Mouse (Mus musculus): ENCODE results near the gene Cacul1. TPM values are rescaled to one million over a fixed set of nuclear protein-coding genes. Genes with fewer than 3 reads are reported as not detected.

Cacul1 gene
- polyA plus RNA-seq, 1 experiment = 84.8 TPM

GRCm38 (mm10) chr19:60576741-60577140 lies 4.1 kb downstream of the Cacul1 start:
- no peak for TF ChIP-seq CTCF (IDR thresholded peaks at IDR 0.05; ENCODE audit: control insufficient read depth, insufficient read depth, insufficient replicate concordance, low read depth, low read length)
- no peak for TF ChIP-seq POLR2A (IDR thresholded peaks at IDR 0.05; ENCODE audit: control insufficient read depth, low read depth, low read length)
- Histone ChIP-seq H3K4me3 (ENCODE audit: control insufficient read depth, low read depth, low read length) (peak overlapping the region; percentile 54), H3K36me3 (ENCODE audit: control insufficient read depth, insufficient read depth, low read length) (no peaks in the 10 kb centered on the region), H3K4me1 (ENCODE audit: control insufficient read depth, insufficient read depth, low read length) (peaks cover 6% of the 10 kb centered on the region), H3K27ac (ENCODE audit: control insufficient read depth, insufficient read depth, low read depth, low read length) (no peak overlapping the region), H3K27me3 (ENCODE audit: control insufficient read depth, insufficient read depth, low read length) (no peaks in the 10 kb centered on the region)

DNA sequence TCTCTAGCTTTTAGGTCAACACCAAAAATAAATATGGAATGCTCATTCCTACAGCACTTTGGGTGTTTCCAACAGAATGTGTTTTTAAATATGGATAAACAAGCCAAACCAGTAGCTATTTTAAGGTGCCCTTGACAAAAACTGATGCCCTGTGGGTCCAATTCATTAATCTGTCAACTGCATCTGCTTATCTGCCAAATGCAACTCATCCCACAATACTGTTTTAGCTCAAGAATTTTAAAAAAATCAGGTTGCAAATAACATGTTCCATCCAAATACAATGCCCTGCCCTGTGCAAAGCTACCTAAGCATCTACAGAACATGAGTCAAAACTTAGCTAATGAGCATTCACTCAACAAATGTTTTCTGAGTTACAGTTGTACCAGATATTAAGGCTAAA lies 20.3 kb downstream of the Cacul1 start:
- Histone ChIP-seq H3K4me3 (ENCODE audit: control insufficient read depth, low read depth, low read length) (no peak overlapping the region), H3K27ac (ENCODE audit: control insufficient read depth, insufficient read depth, low read depth, low read length) (no peak overlapping the region), H3K27me3 (ENCODE audit: control insufficient read depth, insufficient read depth, low read length) (no peaks in the 10 kb centered on the region), H3K4me1 (ENCODE audit: control insufficient read depth, insufficient read depth, low read length) (no peaks in the 10 kb centered on the region), H3K36me3 (ENCODE audit: control insufficient read depth, insufficient read depth, low read length) (no peaks in the 10 kb centered on the region)
- TF ChIP-seq POLR2A (IDR thresholded peaks at IDR 0.05; ENCODE audit: control insufficient read depth, low read depth, low read length) (no peak), CTCF (IDR thresholded peaks at IDR 0.05; ENCODE audit: control insufficient read depth, insufficient read depth, insufficient replicate concordance, low read depth, low read length) (no peak)

GRCm38 (mm10) chr19:60554866-60555438 lies 25.9 kb downstream of the Cacul1 start:
- no peak overlapping the region for H3K4me3 ChIP-seq (ENCODE audit: control insufficient read depth, low read depth, low read length)
- no peak for TF ChIP-seq CTCF (IDR thresholded peaks at IDR 0.05; ENCODE audit: control insufficient read depth, insufficient read depth, insufficient replicate concordance, low read depth, low read length)
- TF ChIP-seq POLR2A (IDR thresholded peaks at IDR 0.05; ENCODE audit: control insufficient read depth, low read depth, low read length) = no peak
- no peaks in the 10 kb centered on the region for H3K36me3 ChIP-seq (ENCODE audit: control insufficient read depth, insufficient read depth, low read length)

GRCm38 (mm10) chr19:60553501-60553900 lies 27.3 kb downstream of the Cacul1 start:
- TF ChIP-seq CTCF (IDR thresholded peaks at IDR 0.05; ENCODE audit: control insufficient read depth, insufficient read depth, insufficient replicate concordance, low read depth, low read length) (no peak), POLR2A (IDR thresholded peaks at IDR 0.05; ENCODE audit: control insufficient read depth, low read depth, low read length) (no peak)
- Histone ChIP-seq H3K36me3 (ENCODE audit: control insufficient read depth, insufficient read depth, low read length) (no peaks in the 10 kb centered on the region), H3K4me3 (ENCODE audit: control insufficient read depth, low read depth, low read length) (no peak overlapping the region), H3K27ac (ENCODE audit: control insufficient read depth, insufficient read depth, low read depth, low read length) (no peak overlapping the region), H3K4me1 (ENCODE audit: control insufficient read depth, insufficient read depth, low read length) (no peaks in the 10 kb centered on the region), H3K27me3 (ENCODE audit: control insufficient read depth, insufficient read depth, low read length) (no peaks in the 10 kb centered on the region)

More at GRCm38 (mm10) chr19:60554866-60555438, 25.9 kb downstream of the Cacul1 start:
- Histone ChIP-seq H3K27me3 (ENCODE audit: control insufficient read depth, insufficient read depth, low read length) (no peaks in the 10 kb centered on the region), H3K4me1 (ENCODE audit: control insufficient read depth, insufficient read depth, low read length) (no peaks in the 10 kb centered on the region), H3K27ac (ENCODE audit: control insufficient read depth, insufficient read depth, low read depth, low read length) (no peak overlapping the region)

GRCm38 (mm10) chr19:60543302-60543701 lies 37.5 kb downstream of the Cacul1 start:
- Histone ChIP-seq H3K4me3 (ENCODE audit: control insufficient read depth, low read depth, low read length) (no peak overlapping the region), H3K36me3 (ENCODE audit: control insufficient read depth, insufficient read depth, low read length) (no peaks in the 10 kb centered on the region), H3K27me3 (ENCODE audit: control insufficient read depth, insufficient read depth, low read length) (no peaks in the 10 kb centered on the region), H3K27ac (ENCODE audit: control insufficient read depth, insufficient read depth, low read depth, low read length) (no peak overlapping the region), H3K4me1 (ENCODE audit: control insufficient read depth, insufficient read depth, low read length) (no peaks in the 10 kb centered on the region)
- TF ChIP-seq CTCF (IDR thresholded peaks at IDR 0.05; ENCODE audit: control insufficient read depth, insufficient read depth, insufficient replicate concordance, low read depth, low read length) (no peak), POLR2A (IDR thresholded peaks at IDR 0.05; ENCODE audit: control insufficient read depth, low read depth, low read length) (no peak)

DNA sequence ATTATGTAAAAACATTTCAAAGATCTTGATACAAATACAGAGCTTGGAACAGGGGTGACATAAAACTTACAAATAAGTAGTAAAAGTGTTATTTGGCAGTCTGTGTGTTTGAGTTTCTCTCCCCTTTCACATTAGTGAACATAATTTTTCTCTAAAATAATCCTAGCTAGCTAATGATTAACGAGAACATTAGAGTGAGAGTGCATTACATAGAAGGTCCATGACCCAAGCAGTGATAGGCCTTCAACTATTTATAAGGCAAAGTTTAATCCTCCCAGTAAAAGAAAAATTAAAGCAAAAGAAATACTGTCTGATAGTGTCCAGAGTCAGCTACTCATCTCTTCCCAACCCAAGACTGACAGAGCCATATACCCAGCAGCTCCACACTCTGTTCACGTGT lies 48.9 kb downstream of the Cacul1 start:
- Histone ChIP-seq H3K4me1 (ENCODE audit: control insufficient read depth, insufficient read depth, low read length) (no peaks in the 10 kb centered on the region), H3K4me3 (ENCODE audit: control insufficient read depth, low read depth, low read length) (no peak overlapping the region), H3K36me3 (ENCODE audit: control insufficient read depth, insufficient read depth, low read length) (no peaks in the 10 kb centered on the region; the same call in 1 of the 2 replicates), H3K27ac (ENCODE audit: control insufficient read depth, insufficient read depth, low read depth, low read length) (no peak overlapping the region), H3K27me3 (ENCODE audit: control insufficient read depth, insufficient read depth, low read length) (no peaks in the 10 kb centered on the region)
- TF ChIP-seq POLR2A (IDR thresholded peaks at IDR 0.05; ENCODE audit: control insufficient read depth, low read depth, low read length) = no peak
- no peak for TF ChIP-seq CTCF (IDR thresholded peaks at IDR 0.05; ENCODE audit: control insufficient read depth, insufficient read depth, insufficient replicate concordance, low read depth, low read length)

DNA sequence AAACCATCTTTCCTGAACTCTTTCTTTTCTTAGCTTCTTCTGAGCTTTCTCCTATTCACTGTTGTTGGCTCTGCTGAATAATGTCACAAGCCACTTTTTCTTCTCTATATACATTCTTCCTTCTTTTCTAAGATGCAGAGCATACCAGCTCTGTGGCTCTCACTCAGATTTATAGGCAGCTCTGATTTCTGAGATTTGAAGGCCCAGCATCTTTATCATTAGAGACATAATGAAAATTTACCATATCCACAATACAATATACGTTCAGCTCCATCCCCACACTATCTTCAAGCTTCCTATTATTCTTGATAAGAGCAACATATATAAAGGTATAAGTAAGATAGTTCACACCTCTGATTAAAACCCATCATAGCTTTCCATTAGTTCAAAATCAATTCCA lies 50.7 kb downstream of the Cacul1 start:
- Histone ChIP-seq H3K27ac (ENCODE audit: control insufficient read depth, insufficient read depth, low read depth, low read length) (no peak overlapping the region), H3K4me3 (ENCODE audit: control insufficient read depth, low read depth, low read length) (no peak overlapping the region), H3K36me3 (ENCODE audit: control insufficient read depth, insufficient read depth, low read length) (no peaks in the 10 kb centered on the region; the same call in 1 of the 2 replicates), H3K27me3 (ENCODE audit: control insufficient read depth, insufficient read depth, low read length) (no peaks in the 10 kb centered on the region), H3K4me1 (ENCODE audit: control insufficient read depth, insufficient read depth, low read length) (no peaks in the 10 kb centered on the region)
- TF ChIP-seq POLR2A (IDR thresholded peaks at IDR 0.05; ENCODE audit: control insufficient read depth, low read depth, low read length) (no peak), CTCF (IDR thresholded peaks at IDR 0.05; ENCODE audit: control insufficient read depth, insufficient read depth, insufficient replicate concordance, low read depth, low read length) (no peak)

All from testis, adult 2 months (tissue).